Mouse (Mus musculus) kidney, embryonic 16.5 days (tissue): ENCODE measurements around the gene Fam167b. TPM values are rescaled to one million over a fixed set of nuclear protein-coding genes. Genes with fewer than 3 reads are reported as not detected.

ENCODE experiments used
- ATAC-seq: fragments of 200-750 bp; cut with Nextera tagmentation; 2 replicates; pipeline ENCODE4 v1.8.0; 2017; ENCODE audit warnings: moderate TSS enrichment; ENCODE audit not compliant: low FRiP score, low TSS enrichment
- H3K27ac ChIP-seq: fragments of 300-500 bp; sonication (generic); 2 replicates; pipeline ENCODE4 v1.5.1; 2014; ENCODE audit warnings: low read length
- H3K27me3 ChIP-seq: fragments of 300-500 bp; sonication (generic); 2 replicates; pipeline ENCODE4 v1.6.1; 2014; ENCODE audit warnings: low read length, control low read depth, mixed read lengths; ENCODE audit not compliant: insufficient read depth
- H3K36me3 ChIP-seq: fragments of 300-500 bp; sonication (generic); 2 replicates; pipeline ENCODE4 v1.6.1; 2014; ENCODE audit warnings: low read length, control low read depth, mixed read lengths; ENCODE audit not compliant: insufficient read depth
- H3K4me1 ChIP-seq: fragments of 300-500 bp; sonication (generic); 2 replicates; pipeline ENCODE4 v1.6.1; 2014; ENCODE audit warnings: low read length, control low read depth, mixed read lengths; ENCODE audit not compliant: insufficient read depth
- H3K4me2 ChIP-seq: fragments of 300-500 bp; sonication (generic); replicated peaks from 2 replicates; pipeline ENCODE4 v1.6.1; 2014; ENCODE audit warnings: low read depth, low read length
- H3K4me3 ChIP-seq: fragments of 300-500 bp; sonication (generic); 2 replicates; pipeline ENCODE4 v1.5.1; 2014; ENCODE audit warnings: mild to moderate bottlenecking, low read length
- H3K9ac ChIP-seq: fragments of 300-500 bp; sonication (generic); replicated peaks from 2 replicates; pipeline ENCODE4 v1.6.1; 2014; ENCODE audit warnings: low read length
- H3K9me3 ChIP-seq: fragments of 300-500 bp; sonication (generic); 2 replicates; pipeline ENCODE4 v1.6.1; 2016; ENCODE audit warnings: low read length, control low read depth
- WGBS: fragments of 180-500 bp; shearing (Covaris S2); extraction: QIAGEN DNeasy Blood & Tissue Kit; methylation state at CpG from one replicate; pipeline ENCODE4 v1.1.7; 2014; 5-methylcytosine and 5-hydroxymethylcytosine counted together
- polyA plus RNA-seq: library from polyadenylated mRNA; unstranded; fragments of >200 nt; fragmentation: Nextera tagmentation; extraction: Ambion mirVana; gene quantifications from 2 replicates; pipeline ENCODE4 v1.2.1, GENCODE M21; 2015

Gene Fam167b
- polyA plus RNA-seq, 1 experiment from 2014 or later = 37.8 TPM

- no peaks in the 10 kb centered on the region for H3K27me3 ChIP-seq
- no peak overlapping the region for H3K27ac ChIP-seq
- H3K4me1 ChIP-seq = no peaks in the 10 kb centered on the region
- WGBS = 80% methylated on average over 12 of the region's 12 CpGs
- no peaks in the 10 kb centered on the region for H3K9me3 ChIP-seq
- no peak overlapping the region for H3K4me2 ChIP-seq
- no peak overlapping the region for H3K9ac ChIP-seq
- peak; percentile 24; the same call in 1 of the 2 replicates for ATAC-seq
- no peak overlapping the region for H3K4me3 ChIP-seq
- H3K36me3 ChIP-seq = peaks cover 37% of the 10 kb centered on the region
These were observed 30.8 kb upstream of the Fam167b start for GRCm38 (mm10) chr4:129609139-129609631.

- no peak overlapping the region for H3K9ac ChIP-seq
- 0 out of 2 replicates have a peak overlapping the region, but pooled peaks have one; percentile 27 for H3K27ac ChIP-seq
- peak; percentile 88 for ATAC-seq
- peaks cover 43% of the 10 kb centered on the region for H3K36me3 ChIP-seq
- H3K27me3 ChIP-seq = no peaks in the 10 kb centered on the region
- H3K4me2 ChIP-seq = no peak overlapping the region
- WGBS = 34% methylated on average over 7 of the region's 7 CpGs
- H3K4me1 ChIP-seq = 0 out of 2 replicates have a peak, but pooled peaks cover 2% of the 10 kb centered on the region
- H3K9me3 ChIP-seq = no peaks in the 10 kb centered on the region
- H3K4me3 ChIP-seq = no peak overlapping the region
These were observed 30.2 kb upstream of the Fam167b start for GRCm38 (mm10) chr4:129608426-129609025.

GRCm38 (mm10) chr4:129600233-129601158 is 22.1 kb upstream of the Fam167b start, which contains the start of the genes Eif3i and Tmem234:
Eif3i (minus strand) TSS chr4:129600648.
Tmem234 (plus strand) TSS chr4:129600668.
- Histone ChIP-seq H3K4me2 (peak within 1 kb of the TSS; percentile 80), H3K27me3 (no peaks in the 10 kb centered on the region), H3K9ac (peak within 1 kb of the TSS; percentile 95), H3K9me3 (no peaks in the 10 kb centered on the region), H3K27ac (peak within 1 kb of the TSS; percentile 51), H3K4me1 (peaks cover 18% of the 10 kb centered on the region), H3K36me3 (peaks cover 26% of the 10 kb centered on the region), H3K4me3 (peak within 1 kb of the TSS; percentile 98)
- peak; percentile 93 for ATAC-seq
- under 1% methylated on average over 67 of the region's 74 CpGs for WGBS

- H3K9me3 ChIP-seq = no peaks in the 10 kb centered on the region
- H3K36me3 ChIP-seq = peaks cover 34% of the 10 kb centered on the region
- peaks cover 13% of the 10 kb centered on the region for H3K4me1 ChIP-seq
- 71% methylated on average over 4 of the region's 4 CpGs for WGBS
- no peak for ATAC-seq
- no peak overlapping the region for H3K9ac ChIP-seq
- H3K4me2 ChIP-seq = no peak overlapping the region
- no peak overlapping the region for H3K4me3 ChIP-seq
- no peaks in the 10 kb centered on the region for H3K27me3 ChIP-seq
- H3K27ac ChIP-seq = no peak overlapping the region
These were observed 10.5 kb upstream of the Fam167b start for GRCm38 (mm10) chr4:129588865-129589264.

GRCm38 (mm10) chr4:129586943-129587342 is 8.6 kb upstream of the Fam167b start:
- 0 out of 2 replicates have a peak, but pooled peaks have one; percentile 37 for ATAC-seq
- H3K4me1 ChIP-seq = peaks cover 13% of the 10 kb centered on the region
- no peaks in the 10 kb centered on the region for H3K27me3 ChIP-seq
- peaks cover 17% of the 10 kb centered on the region for H3K36me3 ChIP-seq
- H3K4me2 ChIP-seq = no peak overlapping the region
- H3K4me3 ChIP-seq = no peak overlapping the region
- H3K27ac ChIP-seq = peak overlapping the region; percentile 58
- H3K9me3 ChIP-seq = no peaks in the 10 kb centered on the region
- H3K9ac ChIP-seq = no peak overlapping the region
- 24% methylated on average over 1 of the region's 1 CpGs for WGBS

GRCm38 (mm10) chr4:129585773-129586172 is 7.4 kb upstream of the Fam167b start:
- H3K36me3 ChIP-seq = peaks cover 7% of the 10 kb centered on the region
- H3K4me2 ChIP-seq = peak overlapping the region; percentile 81
- WGBS = 63% methylated on average over 9 of the region's 9 CpGs
- peaks cover 13% of the 10 kb centered on the region for H3K4me1 ChIP-seq
- peak overlapping the region; percentile 84; the same call in 1 of the 2 replicates for H3K27ac ChIP-seq
- H3K4me3 ChIP-seq = peak overlapping the region; percentile 59
- H3K9ac ChIP-seq = peak overlapping the region; percentile 72
- no peak for ATAC-seq
- H3K27me3 ChIP-seq = no peaks in the 10 kb centered on the region
- H3K9me3 ChIP-seq = no peaks in the 10 kb centered on the region

GRCm38 (mm10) chr4:129584884-129585608 is 6.7 kb upstream of the Fam167b start:
- WGBS = 2% methylated on average over 36 of the region's 36 CpGs
- peak; percentile 83 for ATAC-seq

GRCm38 (mm10) chr4:129584370-129584769 is 6.0 kb upstream of the Fam167b start:
- no peaks in the 10 kb centered on the region for H3K36me3 ChIP-seq
- H3K4me2 ChIP-seq = peak overlapping the region; percentile 81
- H3K4me3 ChIP-seq = peak overlapping the region; percentile 59
- H3K27ac ChIP-seq = peak overlapping the region; percentile 84
- peak overlapping the region; percentile 72 for H3K9ac ChIP-seq
- no peaks in the 10 kb centered on the region for H3K9me3 ChIP-seq
- 71% methylated on average over 1 of the region's 1 CpGs for WGBS
- peaks cover 16% of the 10 kb centered on the region for H3K4me1 ChIP-seq
- H3K27me3 ChIP-seq = no peaks in the 10 kb centered on the region
- ATAC-seq = no peak

More at GRCm38 (mm10) chr4:129584884-129585608, 6.7 kb upstream of the Fam167b start:
- Histone ChIP-seq H3K9me3 (no peaks in the 10 kb centered on the region), H3K4me3 (peak overlapping the region; percentile 59), H3K27ac (peak overlapping the region; percentile 84), H3K27me3 (no peaks in the 10 kb centered on the region), H3K9ac (peak overlapping the region; percentile 72), H3K4me1 (peaks cover 16% of the 10 kb centered on the region), H3K4me2 (peak overlapping the region; percentile 81), H3K36me3 (no peaks in the 10 kb centered on the region)

- no peak overlapping the region for H3K4me2 ChIP-seq
- H3K9me3 ChIP-seq = no peaks in the 10 kb centered on the region
- WGBS = 77% methylated on average over 1 of the region's 1 CpGs
- no peak overlapping the region for H3K9ac ChIP-seq
- H3K27ac ChIP-seq = no peak overlapping the region
- H3K4me1 ChIP-seq = peaks cover 18% of the 10 kb centered on the region
- no peak overlapping the region for H3K4me3 ChIP-seq
- no peak for ATAC-seq
- H3K36me3 ChIP-seq = no peaks in the 10 kb centered on the region
- H3K27me3 ChIP-seq = no peaks in the 10 kb centered on the region
These were observed 3.9 kb upstream of the Fam167b start for GRCm38 (mm10) chr4:129582251-129582650.
